8 mouse cellular contexts compared by ENCODE assay signal in genomic region chr5:147825375-147825969, GRCm38 (mm10). TPM values are rescaled to one million over a fixed set of nuclear protein-coding genes. Genes with fewer than 3 reads are reported as not detected.
DNase-seq lines count a peak whose midpoint lies in the region; ATAC-seq and TF ChIP-seq lines count a peak whose summit lies in the region.

No protein-coding gene starts in this region.

- 54% methylated on average over 22 of the region's 22 CpGs for WGBS in midbrain, embryonic 14.5 days
- WGBS in midbrain, embryonic 11.5 days: 61% methylated on average over 22 of the region's 22 CpGs
- 16% methylated on average over 22 of the region's 22 CpGs for WGBS in heart, embryonic 12.5 days
- 41% methylated on average over 22 of the region's 22 CpGs for WGBS in kidney, postnatal 0 days

- H3K27me3 ChIP-seq in midbrain, embryonic 14.5 days (ENCODE audit: control insufficient read depth, insufficient read depth, low read length): no peaks in the 10 kb centered on the region
- H3K27me3 ChIP-seq in midbrain, embryonic 11.5 days (ENCODE audit: control insufficient read depth, insufficient read depth, low read length): no peaks in the 10 kb centered on the region
- H3K27me3 ChIP-seq in heart, embryonic 12.5 days (replicated peaks): no peaks in the 10 kb centered on the region
- H3K27me3 ChIP-seq in kidney, postnatal 0 days (ENCODE audit: insufficient read depth, low read length): no peaks in the 10 kb centered on the region
- H3K27me3 ChIP-seq in splenic B cell, adult 2 months (ENCODE audit: control insufficient read depth, insufficient read depth, low read length, poor library complexity, severe bottlenecking): no peaks in the 10 kb centered on the region

- no peaks in the 10 kb centered on the region for H3K4me1 ChIP-seq in midbrain, embryonic 14.5 days (ENCODE audit: control insufficient read depth, insufficient read depth, low read length)
- H3K4me1 ChIP-seq in midbrain, embryonic 11.5 days (ENCODE audit: control insufficient read depth, insufficient read depth, low read length): no peaks in the 10 kb centered on the region
- peaks cover 17% of the 10 kb centered on the region for H3K4me1 ChIP-seq in heart, embryonic 12.5 days (replicated peaks)
- no peaks in the 10 kb centered on the region for H3K4me1 ChIP-seq in kidney, postnatal 0 days (replicated peaks; ENCODE audit: insufficient read depth, low read length)

- no peak overlapping the region for H3K9ac ChIP-seq in midbrain, embryonic 14.5 days (replicated peaks; ENCODE audit: low read length)
- no peak overlapping the region for H3K9ac ChIP-seq in midbrain, embryonic 11.5 days (ENCODE audit: low read length)
- H3K9ac ChIP-seq in heart, embryonic 12.5 days: no peak overlapping the region
- no peak overlapping the region for H3K9ac ChIP-seq in kidney, postnatal 0 days (ENCODE audit: low read depth, low read length)

- no peak for TF ChIP-seq CTCF in kidney, postnatal 0 days (IDR thresholded peaks at IDR 0.05; ENCODE audit: low read depth)

- ATAC-seq in midbrain, embryonic 14.5 days (ENCODE audit: low FRiP score, low TSS enrichment): no peak
- ATAC-seq in midbrain, embryonic 11.5 days (ENCODE audit: low FRiP score): no peak
- ATAC-seq in heart, embryonic 12.5 days (ENCODE audit: insufficient number of reproducible peaks, low FRiP score): 0 out of 2 replicates have a peak, but pooled peaks have one; percentile 42
- ATAC-seq in kidney, postnatal 0 days (replicated peaks; ENCODE audit: low FRiP score, low read depth): no peak

- no peak overlapping the region for H3K27ac ChIP-seq in midbrain, embryonic 14.5 days (replicated peaks; ENCODE audit: low read depth, low read length)
- H3K27ac ChIP-seq in midbrain, embryonic 11.5 days (ENCODE audit: low read depth, low read length): no peak overlapping the region
- no peak overlapping the region for H3K27ac ChIP-seq in heart, embryonic 12.5 days (ENCODE audit: poor library complexity, severe bottlenecking)
- no peak overlapping the region for H3K27ac ChIP-seq in kidney, postnatal 0 days

- peak overlapping the region; percentile 20 for H3K4me2 ChIP-seq in midbrain, embryonic 14.5 days (ENCODE audit: low read length)
- no peak overlapping the region for H3K4me2 ChIP-seq in midbrain, embryonic 11.5 days
- peak overlapping the region; percentile 62 for H3K4me2 ChIP-seq in heart, embryonic 12.5 days
- peak overlapping the region; percentile 31 for H3K4me2 ChIP-seq in kidney, postnatal 0 days (ENCODE audit: low read length)

- no peak overlapping the region for H3K4me3 ChIP-seq in midbrain, embryonic 14.5 days (replicated peaks; ENCODE audit: low read depth, low read length)
- H3K4me3 ChIP-seq in midbrain, embryonic 11.5 days (ENCODE audit: low read depth, low read length): no peak overlapping the region
- peak overlapping the region; percentile 36 for H3K4me3 ChIP-seq in heart, embryonic 12.5 days
- no peak overlapping the region for H3K4me3 ChIP-seq in kidney, postnatal 0 days (replicated peaks; ENCODE audit: low read depth, low read length)

- H3K36me3 ChIP-seq in midbrain, embryonic 14.5 days (ENCODE audit: control insufficient read depth, insufficient read depth, low read length): no peaks in the 10 kb centered on the region
- H3K36me3 ChIP-seq in midbrain, embryonic 11.5 days (ENCODE audit: control insufficient read depth, insufficient read depth, low read length): no peaks in the 10 kb centered on the region
- H3K36me3 ChIP-seq in heart, embryonic 12.5 days: no peaks in the 10 kb centered on the region
- H3K36me3 ChIP-seq in kidney, postnatal 0 days (ENCODE audit: insufficient read depth, low read length): no peaks in the 10 kb centered on the region
- H3K36me3 ChIP-seq in splenic B cell, adult 2 months (ENCODE audit: control insufficient read depth, insufficient read depth, low read length, poor library complexity, severe bottlenecking): no peaks in the 10 kb centered on the region

- DNase-seq in midbrain, embryonic 14.5 days: peak; percentile 34
- no peak for DNase-seq in midbrain, embryonic 11.5 days (ENCODE audit: low spot score, missing footprints)
- DNase-seq in kidney, postnatal 0 days (ENCODE audit: low spot score): peak; percentile 34
- peak; percentile 2 for DNase-seq in splenic B cell, adult 2 months (ENCODE audit: low read depth, low spot score)
- DNase-seq in right cerebral cortex, adult 2 months (ENCODE audit: low spot score in 2 of 2): no peak
- DNase-seq in cerebellum, adult 9-10 months: no peak
- no peak for DNase-seq in cerebellum, adult 18-20 months

- no peaks in the 10 kb centered on the region for H3K9me3 ChIP-seq in midbrain, embryonic 14.5 days (ENCODE audit: control insufficient read depth, low read length)
- H3K9me3 ChIP-seq in midbrain, embryonic 11.5 days (ENCODE audit: control insufficient read depth, low read length): no peaks in the 10 kb centered on the region
- H3K9me3 ChIP-seq in heart, embryonic 12.5 days (replicated peaks): peaks cover 3% of the 10 kb centered on the region; the same call in 1 of the 2 replicates
- H3K9me3 ChIP-seq in kidney, postnatal 0 days (replicated peaks; ENCODE audit: low read length): no peaks in the 10 kb centered on the region

RNA-seq across cellular contexts. Expression of gene Pomp, which starts 34.8 kb away (rescaled TPM):
- polyA plus RNA-seq in midbrain, embryonic 14.5 days (2014; fragmentation: Nextera tagmentation; extraction: Ambion mirVana): 491 and 555 TPM in 2 replicates
- polyA plus RNA-seq in midbrain, embryonic 11.5 days (2014; fragmentation: Nextera tagmentation; extraction: Ambion mirVana): 562 and 573 TPM in 2 replicates
- 348 and 392 TPM in 2 replicates for polyA plus RNA-seq in heart, embryonic 12.5 days (2016; fragmentation: Nextera tagmentation; extraction: Ambion mirVana)
- 521 and 525 TPM in 2 replicates for polyA plus RNA-seq in kidney, postnatal 0 days (2015; fragmentation: Nextera tagmentation; extraction: Ambion mirVana)

Comparison
In these comparisons a context has a peak if more than half of its experiments do, and no peak if none do; other contexts are left out.
1. DNase-seq: peak in midbrain, embryonic 14.5 days (single experiment), kidney, postnatal 0 days (single experiment) and splenic B cell, adult 2 months (single experiment); none in midbrain, embryonic 11.5 days (single experiment), right cerebral cortex, adult 2 months (0 of 2), cerebellum, adult 9-10 months (single experiment) and cerebellum, adult 18-20 months (0 of 2).